Mouse (Mus musculus): ENCODE results near the gene Zmat5.

GRCm38 (mm10) chr11:4675126-4675562, 29.3 kb upstream of the Zmat5 start:
- TF ChIP-seq CTCF (IDR thresholded peaks at IDR 0.05; ENCODE audit: control insufficient read depth, insufficient read depth, insufficient read length) (no peak), MYOD1 (IDR thresholded peaks at IDR 0.05; ENCODE audit: control insufficient read depth, insufficient read length, low read depth) (no peak), MYOG (IDR thresholded peaks at IDR 0.05; ENCODE audit: control insufficient read depth, extremely low read depth, insufficient read length) (no peak), USF1 (IDR thresholded peaks at IDR 0.05; ENCODE audit: low read depth) (no peak), MAX (IDR thresholded peaks at IDR 0.05) (no peak)

All from C2C12 (cell line).